Mouse (Mus musculus): Measurements from ENCODE around the gene Pik3cd. TPM values are rescaled to one million over a fixed set of nuclear protein-coding genes. Genes with fewer than 3 reads are reported as not detected.

Pik3cd gene
- polyA plus RNA-seq, 1 experiment = 106 TPM

- no peak overlapping the region for H3K4me3 ChIP-seq (ENCODE audit: control insufficient read depth, insufficient read depth, low read length)
- TF ChIP-seq POLR2A (IDR thresholded peaks at IDR 0.05; ENCODE audit: control insufficient read depth, extremely low read depth, insufficient read depth, low read length, poor library complexity) (no peak), CTCF (IDR thresholded peaks at IDR 0.05; ENCODE audit: borderline replicate concordance, control insufficient read depth, extremely low read depth, insufficient read depth, low read length, poor library complexity) (peak; percentile 78; the same call in 1 of the 2 replicates)
- peak; percentile 70 for DNase-seq
- peaks cover 12% of the 10 kb centered on the region for H3K36me3 ChIP-seq (ENCODE audit: control insufficient read depth, insufficient read depth, low read length)
- 82% methylated on average over 15 of the region's 15 CpGs for WGBS
- H3K27me3 ChIP-seq (ENCODE audit: control insufficient read depth, insufficient read depth, low read length) = no peaks in the 10 kb centered on the region
- H3K4me1 ChIP-seq (replicated peaks; ENCODE audit: control insufficient read depth, insufficient read depth, low read length) = peaks cover 8% of the 10 kb centered on the region
- H3K27ac ChIP-seq (ENCODE audit: control insufficient read depth, insufficient read depth, low read length) = no peak overlapping the region
Observed at GRCm38 (mm10) chr4:149725661-149726350, 23.4 kb upstream of the Pik3cd start.

GRCm38 (mm10) chr4:149724916-149725470 lies 22.6 kb upstream of the Pik3cd start:
- Histone ChIP-seq H3K4me3 (ENCODE audit: control insufficient read depth, insufficient read depth, low read length) (no peak overlapping the region), H3K4me1 (replicated peaks; ENCODE audit: control insufficient read depth, insufficient read depth, low read length) (peaks cover 8% of the 10 kb centered on the region), H3K27ac (ENCODE audit: control insufficient read depth, insufficient read depth, low read length) (no peak overlapping the region), H3K27me3 (ENCODE audit: control insufficient read depth, insufficient read depth, low read length) (no peaks in the 10 kb centered on the region), H3K36me3 (ENCODE audit: control insufficient read depth, insufficient read depth, low read length) (peaks cover 8% of the 10 kb centered on the region)
- no peak for DNase-seq
- WGBS = 96% methylated on average over 17 of the region's 17 CpGs
- TF ChIP-seq CTCF (IDR thresholded peaks at IDR 0.05; ENCODE audit: borderline replicate concordance, control insufficient read depth, extremely low read depth, insufficient read depth, low read length, poor library complexity) = no peak
- no peak for TF ChIP-seq POLR2A (IDR thresholded peaks at IDR 0.05; ENCODE audit: control insufficient read depth, extremely low read depth, insufficient read depth, low read length, poor library complexity)

- no peak overlapping the region for H3K4me3 ChIP-seq (ENCODE audit: control insufficient read depth, insufficient read depth, low read length)
- no peaks in the 10 kb centered on the region for H3K27me3 ChIP-seq (ENCODE audit: control insufficient read depth, insufficient read depth, low read length)
- peak; percentile 62 for DNase-seq
- no peak overlapping the region for H3K27ac ChIP-seq (ENCODE audit: control insufficient read depth, insufficient read depth, low read length)
- 90% methylated on average over 17 of the region's 17 CpGs for WGBS
- H3K36me3 ChIP-seq (ENCODE audit: control insufficient read depth, insufficient read depth, low read length) = peaks cover 8% of the 10 kb centered on the region
- peaks cover 6% of the 10 kb centered on the region for H3K4me1 ChIP-seq (replicated peaks; ENCODE audit: control insufficient read depth, insufficient read depth, low read length)
- TF ChIP-seq CTCF (IDR thresholded peaks at IDR 0.05; ENCODE audit: borderline replicate concordance, control insufficient read depth, extremely low read depth, insufficient read depth, low read length, poor library complexity) (peak; percentile 69; the same call in 1 of the 2 replicates), POLR2A (IDR thresholded peaks at IDR 0.05; ENCODE audit: control insufficient read depth, extremely low read depth, insufficient read depth, low read length, poor library complexity) (no peak)
Observed at GRCm38 (mm10) chr4:149723855-149724731, 21.7 kb upstream of the Pik3cd start.

- WGBS = 96% methylated on average over 12 of the region's 12 CpGs
- no peak overlapping the region for H3K4me3 ChIP-seq (ENCODE audit: control insufficient read depth, insufficient read depth, low read length)
- H3K36me3 ChIP-seq (ENCODE audit: control insufficient read depth, insufficient read depth, low read length) = peaks cover 14% of the 10 kb centered on the region
- TF ChIP-seq POLR2A (IDR thresholded peaks at IDR 0.05; ENCODE audit: control insufficient read depth, extremely low read depth, insufficient read depth, low read length, poor library complexity) (no peak), CTCF (IDR thresholded peaks at IDR 0.05; ENCODE audit: borderline replicate concordance, control insufficient read depth, extremely low read depth, insufficient read depth, low read length, poor library complexity) (no peak)
- peaks cover 6% of the 10 kb centered on the region for H3K4me1 ChIP-seq (replicated peaks; ENCODE audit: control insufficient read depth, insufficient read depth, low read length)
- no peaks in the 10 kb centered on the region for H3K27me3 ChIP-seq (ENCODE audit: control insufficient read depth, insufficient read depth, low read length)
- no peak overlapping the region for H3K27ac ChIP-seq (ENCODE audit: control insufficient read depth, insufficient read depth, low read length)
- no peak for DNase-seq
Observed at GRCm38 (mm10) chr4:149723021-149723390, 20.6 kb upstream of the Pik3cd start.

GRCm38 (mm10) chr4:149722104-149723020 lies 20.0 kb upstream of the Pik3cd start:
- Histone ChIP-seq H3K4me3 (ENCODE audit: control insufficient read depth, insufficient read depth, low read length) (no peak overlapping the region), H3K4me1 (replicated peaks; ENCODE audit: control insufficient read depth, insufficient read depth, low read length) (peaks cover 6% of the 10 kb centered on the region), H3K27me3 (ENCODE audit: control insufficient read depth, insufficient read depth, low read length) (no peaks in the 10 kb centered on the region), H3K27ac (ENCODE audit: control insufficient read depth, insufficient read depth, low read length) (no peak overlapping the region), H3K36me3 (ENCODE audit: control insufficient read depth, insufficient read depth, low read length) (peaks cover 12% of the 10 kb centered on the region)
- DNase-seq = no peak
- 97% methylated on average over 24 of the region's 24 CpGs for whole genome bisulfite sequencing
- TF ChIP-seq CTCF (IDR thresholded peaks at IDR 0.05; ENCODE audit: borderline replicate concordance, control insufficient read depth, extremely low read depth, insufficient read depth, low read length, poor library complexity) (no peak), POLR2A (IDR thresholded peaks at IDR 0.05; ENCODE audit: control insufficient read depth, extremely low read depth, insufficient read depth, low read length, poor library complexity) (no peak)

Measured in thymus, adult 2 months (tissue).